Mouse (Mus musculus) lung, postnatal 0 days (tissue): Measurements from ENCODE around the gene Susd4.

Experiments
- CTCF ChIP-seq: IDR thresholded peaks from 2 replicates; pipeline ENCODE4 v1.5.1; 2016; ENCODE audit warnings: antibody characterized with exemption, mild to moderate bottlenecking
- EP300 ChIP-seq: IDR thresholded peaks from 2 replicates; pipeline ENCODE4 v1.6.1; 2016; ENCODE audit warnings: antibody characterized with exemption, mild to moderate bottlenecking, control low read depth

GRCm38 (mm10) chr1:182867886-182868285, 104.2 kb downstream of the Susd4 start:
- TF ChIP-seq CTCF (no peak), EP300 (no peak)
